Mouse (Mus musculus) E14TG2a.4 (cell line): ENCODE results near the gene Scamp5.

Experiments
- CTCF ChIP-seq: conservative IDR thresholded peaks from 2 replicates; pipeline ENCODE4 v1.5.1; 2014; ENCODE audit warnings: low read length
- POU5F1 ChIP-seq: IDR thresholded peaks from 2 replicates; pipeline ENCODE4 v1.6.1; 2014; ENCODE audit warnings: low read length, borderline replicate concordance

- TF ChIP-seq CTCF (no peak), POU5F1 (no peak)
These were observed 39.9 kb downstream of the Scamp5 start for GRCm38 (mm10) chr9:57427937-57428336.
